Mouse (Mus musculus): ENCODE data around the gene Mt1.
A peak's percentile ranks its signal among the peaks of the same experiment; 100 is the strongest.
"Not testable (repeated sequence)": the region's sequence is repeated elsewhere in the genome, so short reads cannot be mapped to it uniquely, and the experiment has no call there.

Mt1 gene

GRCm38 (mm10) chr8:94178857-94179712, at the start of gene Mt1:
TSS of gene Mt1 (plus strand) at chr8:94179082.
- DNase-seq (ENCODE audit: low spot score in 2 of 2), result no peak

DNA sequence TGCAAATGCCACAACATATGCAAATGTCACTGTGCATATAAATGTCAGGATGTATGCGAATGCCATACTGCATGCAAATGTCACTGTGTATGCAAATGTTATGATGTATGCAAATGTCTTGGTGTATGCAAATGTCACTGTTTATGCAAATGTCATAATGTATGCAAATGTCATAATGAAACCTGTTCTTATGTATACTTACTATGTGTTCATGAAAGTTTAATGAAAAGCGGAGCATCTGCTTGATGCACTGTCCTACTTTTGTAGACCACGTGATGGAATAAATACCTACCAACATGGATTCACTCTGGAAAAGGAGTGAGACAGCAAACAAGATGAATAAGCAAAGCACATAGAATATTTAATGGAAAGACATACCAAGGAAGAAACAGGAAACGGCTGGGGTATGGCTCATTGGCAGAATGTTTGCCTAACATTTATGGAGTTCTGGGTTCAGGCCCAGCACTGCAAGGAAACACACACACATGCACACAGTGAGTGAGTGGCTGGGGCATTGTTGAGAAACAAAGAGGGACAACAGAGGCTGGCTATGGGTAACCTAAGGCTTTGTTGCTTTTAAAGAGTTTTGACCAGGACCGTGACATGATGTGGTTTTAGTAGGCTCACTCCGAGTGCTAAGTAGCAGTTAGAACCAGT, 49.6 kb upstream of the Mt1 start:
- DNase-seq (ENCODE audit: low spot score in 2 of 2), result no peak

GRCm38 (mm10) chr8:94130126-94130525, 48.8 kb upstream of the Mt1 start:
- no peak for DNase-seq (ENCODE audit: low spot score in 2 of 2)

DNA sequence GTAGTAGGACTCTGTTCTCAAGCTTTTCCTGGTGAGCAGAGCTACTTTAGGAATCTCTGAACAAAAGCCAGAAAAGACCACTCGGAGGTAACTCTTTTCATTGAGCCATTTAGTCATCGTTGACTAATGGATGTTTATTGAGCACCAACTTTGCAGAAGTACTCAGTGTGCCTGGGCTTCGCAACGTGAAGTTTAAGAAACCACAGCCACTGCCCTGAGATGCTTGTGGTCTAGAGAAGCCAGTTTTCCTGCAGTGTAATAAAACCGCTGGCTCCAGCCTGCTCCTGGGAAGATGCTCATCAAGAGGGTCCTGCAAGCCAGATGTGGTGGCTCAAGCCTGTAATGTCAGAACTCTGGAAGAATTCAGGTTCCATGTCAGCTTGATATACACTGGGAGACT, 46.8 kb upstream of the Mt1 start:
- DNase-seq (ENCODE audit: low spot score in 2 of 2), result no peak

DNA sequence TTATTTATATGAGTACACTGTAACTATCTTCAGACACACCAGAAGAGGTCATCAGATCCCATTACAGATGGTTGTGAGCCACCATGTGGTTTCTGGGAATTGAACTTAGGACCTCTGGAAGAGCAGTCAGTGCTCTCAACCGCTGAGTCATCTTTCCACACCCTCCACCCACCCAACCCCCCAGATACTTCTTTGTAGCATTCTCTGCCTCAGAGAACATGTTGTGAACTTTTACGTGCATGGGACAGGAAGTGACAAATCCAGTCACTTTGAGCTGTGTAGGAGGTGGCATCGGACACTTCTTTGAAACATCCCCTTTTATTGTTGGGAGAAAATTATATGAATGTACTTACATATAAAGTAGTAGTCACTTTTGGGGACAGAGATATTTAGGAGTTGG, 44.3 kb upstream of the Mt1 start:
- DNase-seq (ENCODE audit: low spot score in 2 of 2), result not testable (repeated sequence)

- DNase-seq (ENCODE audit: low spot score in 2 of 2), result no peak
Measured at GRCm38 (mm10) chr8:94135556-94135955, 43.3 kb upstream of the Mt1 start.

GRCm38 (mm10) chr8:94136192-94136591, 42.7 kb upstream of the Mt1 start:
- DNase-seq (ENCODE audit: low spot score in 2 of 2), result no peak

DNA sequence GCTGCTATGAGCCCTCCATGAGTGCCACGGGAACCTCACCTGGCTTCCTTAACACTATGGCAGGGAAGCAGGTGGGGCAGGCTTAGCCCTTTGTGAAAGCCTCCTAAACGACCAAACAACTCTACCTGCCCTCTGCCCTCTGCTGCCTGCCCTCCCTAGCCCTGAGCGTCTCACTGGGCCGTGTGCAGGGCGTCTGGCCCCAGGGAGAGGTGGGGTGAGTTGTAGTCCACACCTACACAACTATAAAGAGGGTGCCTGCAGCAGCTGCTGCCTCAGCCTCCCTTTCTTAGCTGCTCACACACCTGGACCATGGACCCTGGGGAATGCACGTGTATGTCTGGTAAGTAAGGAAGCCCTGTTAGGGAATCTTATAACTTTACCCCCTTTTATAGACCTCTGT, 41.9 kb upstream of the Mt1 start, which contains the start of gene Mt4:
Gene Mt4 (plus strand): TSS at position 265 of the 400 bp plus-strand sequence.
- no peak for DNase-seq (ENCODE audit: low spot score in 2 of 2)

- no peak for DNase-seq (ENCODE audit: low spot score in 2 of 2)
Measured at GRCm38 (mm10) chr8:94140266-94140795, 38.6 kb upstream of the Mt1 start.

DNA sequence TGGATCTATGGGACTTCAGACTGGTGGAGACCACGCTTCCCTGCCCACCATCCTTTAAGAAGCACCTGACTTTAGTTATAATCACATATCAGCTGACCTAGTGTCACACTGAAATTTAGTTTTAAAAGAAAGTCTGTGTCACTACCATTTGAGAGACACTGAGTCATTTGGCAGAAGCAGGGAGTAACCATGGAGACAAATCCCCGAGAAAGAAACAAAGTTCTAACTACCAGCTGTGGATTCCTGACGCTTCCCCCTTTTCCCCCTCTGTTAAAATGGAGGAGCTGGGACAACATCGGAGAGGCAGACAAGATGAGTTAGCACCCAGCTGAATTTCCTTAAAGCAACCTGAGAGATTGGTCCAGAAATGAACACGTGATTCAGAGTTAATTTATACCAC, 30.6 kb upstream of the Mt1 start:
- DNase-seq (ENCODE audit: low spot score in 2 of 2), result no peak

DNA sequence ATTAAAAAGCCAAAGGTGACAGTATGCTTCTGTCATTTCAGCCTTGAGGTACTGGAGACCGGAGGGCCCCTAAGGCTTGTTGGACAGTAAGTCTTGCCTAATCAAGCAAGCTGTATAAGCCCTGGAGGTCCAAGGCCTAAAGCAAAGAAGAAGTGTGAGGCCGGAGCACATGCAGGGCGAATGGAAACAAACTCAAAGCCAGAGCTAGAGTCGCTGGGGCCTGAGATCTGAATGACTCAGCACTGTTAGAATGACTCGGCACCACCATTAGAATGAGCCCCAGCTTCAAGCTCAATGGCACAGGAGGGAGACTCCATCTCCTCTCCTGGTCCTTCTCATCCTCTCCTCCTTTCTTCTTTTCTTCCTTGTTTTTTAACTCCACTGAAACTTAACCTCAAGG, 28.0 kb upstream of the Mt1 start:
- no peak for DNase-seq (ENCODE audit: low spot score in 2 of 2)

DNA sequence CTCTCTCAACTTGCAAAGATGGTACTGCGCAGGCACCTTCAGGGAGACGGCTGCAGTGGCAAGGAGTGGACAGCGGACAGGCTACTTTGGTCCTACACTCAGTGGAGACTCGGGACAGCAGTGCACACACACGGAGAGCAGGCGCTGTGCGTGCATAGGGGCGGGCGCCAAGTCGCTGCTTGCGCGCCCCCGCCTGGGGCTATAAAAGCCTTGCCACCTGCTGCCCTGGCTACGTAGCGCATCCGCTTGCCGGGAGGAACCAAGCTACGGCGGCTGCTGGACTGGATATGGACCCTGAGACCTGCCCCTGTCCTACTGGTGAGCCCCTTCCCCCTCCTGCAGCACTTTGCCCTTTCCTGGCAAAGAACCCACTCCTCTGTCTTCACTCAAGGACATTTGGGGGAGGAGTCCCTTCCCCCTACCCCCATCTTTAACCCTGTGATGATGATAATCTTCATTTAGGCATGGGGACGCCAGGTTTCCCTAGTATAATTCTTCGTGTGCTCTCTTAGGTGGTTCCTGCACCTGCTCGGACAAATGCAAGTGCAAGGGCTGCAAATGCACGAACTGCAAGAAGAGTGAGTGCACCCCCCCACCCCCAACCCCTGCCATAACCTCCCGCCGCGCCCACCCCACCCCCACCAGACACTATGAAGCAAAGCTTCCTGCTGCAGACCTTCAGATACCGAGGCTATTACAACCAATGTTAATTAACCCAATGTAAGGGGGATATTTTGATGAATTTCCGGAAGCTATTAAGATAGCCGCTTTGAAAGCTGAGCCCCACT, 26.2 kb upstream of the Mt1 start, which contains the start of gene Mt3:
Gene Mt3 (plus strand): TSS at position 95 of the 788 bp plus-strand sequence.
- peak in 1 of 2 experiments; percentile 17 for DNase-seq (ENCODE audit: low spot score in 2 of 2)

GRCm38 (mm10) chr8:94153451-94153850, 25.4 kb upstream of the Mt1 start:
- DNase-seq (ENCODE audit: low spot score in 2 of 2), result no peak

GRCm38 (mm10) chr8:94154537-94154936, 24.3 kb upstream of the Mt1 start:
- no peak for DNase-seq (ENCODE audit: low spot score in 2 of 2)

DNA sequence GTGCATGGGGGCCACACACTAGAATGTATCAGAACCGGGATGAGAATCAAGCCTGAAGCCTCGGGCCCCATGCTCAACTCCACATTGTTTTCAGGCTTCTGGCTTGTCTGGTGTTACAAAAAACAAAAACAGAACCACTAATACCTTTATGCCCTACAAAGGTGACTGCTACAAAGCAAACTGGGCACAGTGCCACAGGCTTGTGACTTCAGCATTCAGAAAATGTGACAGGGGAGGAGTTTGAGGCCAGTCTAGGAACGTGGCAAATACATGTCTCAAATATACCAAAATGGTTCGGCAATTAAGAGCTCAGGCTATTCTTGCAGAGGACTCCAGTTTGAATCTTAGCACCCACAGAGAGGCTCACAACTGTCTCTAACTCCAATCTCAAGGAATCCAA, 22.8 kb upstream of the Mt1 start:
- no peak for DNase-seq (ENCODE audit: low spot score in 2 of 2)

DNA sequence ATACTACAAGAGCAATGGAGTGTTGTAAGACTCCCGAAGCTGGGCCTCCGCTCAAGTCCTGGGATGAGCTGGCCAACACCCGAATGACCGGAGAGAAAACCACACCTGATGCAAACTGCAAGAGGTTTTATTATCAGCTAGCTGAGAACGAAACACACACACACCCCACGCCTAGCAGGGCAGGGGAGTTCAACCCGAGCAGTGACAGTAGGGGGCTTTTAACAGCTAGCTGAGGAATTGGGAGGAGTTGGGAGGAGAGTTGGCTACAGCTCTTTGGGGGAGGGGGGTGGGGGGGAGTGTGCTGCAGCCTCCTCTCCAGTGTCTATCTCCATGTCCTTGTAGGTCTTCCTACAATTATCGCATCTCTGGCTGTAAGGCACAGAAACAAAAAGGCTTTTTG, 13.1 kb upstream of the Mt1 start:
- not testable (repeated sequence) for DNase-seq (ENCODE audit: low spot score in 2 of 2)

DNA sequence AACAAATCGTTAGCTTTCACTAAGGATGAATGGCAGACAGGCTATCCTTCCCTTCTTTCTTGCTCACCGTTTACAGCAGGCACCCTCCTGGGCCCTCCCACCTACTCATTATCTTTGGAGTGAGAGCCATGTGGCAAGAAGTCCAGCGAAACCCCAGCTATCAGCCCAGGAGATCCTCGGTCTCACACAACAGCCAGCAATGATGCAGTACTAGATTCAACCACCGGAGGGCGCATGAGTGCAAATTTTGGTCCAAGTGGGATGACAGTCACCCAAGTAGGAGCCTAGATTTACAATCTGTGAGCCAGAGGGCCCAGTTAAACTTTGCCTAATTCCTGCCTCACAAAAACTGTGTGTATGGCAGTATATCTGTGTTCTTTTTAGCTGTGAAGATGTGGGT, 11.6 kb upstream of the Mt1 start:
- peak; percentile 52 to 85 for DNase-seq (ENCODE audit: low spot score in 2 of 2)

- DNase-seq (ENCODE audit: low spot score in 2 of 2), result no peak
Measured at GRCm38 (mm10) chr8:94169547-94169946, 9.3 kb upstream of the Mt1 start.

DNA sequence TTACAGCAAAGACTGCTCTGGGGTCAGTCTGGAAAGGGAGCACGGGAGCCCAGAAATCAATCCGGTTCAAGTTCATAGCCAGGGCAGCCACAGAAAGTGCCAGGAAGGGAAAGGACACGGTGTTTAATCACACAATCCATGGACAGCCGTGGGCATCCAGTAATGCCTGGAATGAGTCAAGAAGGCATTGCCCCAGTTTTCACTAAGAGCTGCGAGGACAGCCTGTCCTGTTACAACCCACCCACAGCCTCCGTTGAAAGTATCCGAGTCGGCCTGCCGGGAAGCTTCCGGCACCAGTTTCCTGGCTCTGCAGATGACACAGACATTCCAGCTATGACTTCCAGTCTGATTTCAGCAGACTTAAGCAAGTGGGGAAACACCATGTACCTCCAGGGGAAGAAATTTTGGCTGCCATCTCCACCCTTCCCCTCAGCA, 7.5 kb upstream of the Mt1 start:
- DNase-seq (ENCODE audit: low spot score in 2 of 2), result no peak

GRCm38 (mm10) chr8:94172075-94172808, 6.6 kb upstream of the Mt1 start, which contains the start of gene Mt2:
TSS of gene Mt2 (plus strand) at chr8:94172664.
- DNase-seq (ENCODE audit: low spot score in 2 of 2), result no peak
